Mouse (Mus musculus): ENCODE results near the gene Cep135. TPM values are rescaled to one million over a fixed set of nuclear protein-coding genes. Genes with fewer than 3 reads are reported as not detected.
A peak's percentile ranks its signal among the peaks of the same experiment; 100 is the strongest.

Gene Cep135
- polyA plus RNA-seq, 1 experiment from 2014 or later = 9.7 TPM

- no peaks in the 10 kb centered on the region for H3K4me1 ChIP-seq
- peaks cover 7% of the 10 kb centered on the region for H3K36me3 ChIP-seq
- H3K9me3 ChIP-seq = no peaks in the 10 kb centered on the region
- H3K4me2 ChIP-seq (replicated peaks) = no peak overlapping the region
- 67% methylated on average over 5 of the region's 5 CpGs for WGBS
- no peak overlapping the region for H3K4me3 ChIP-seq
- no peaks in the 10 kb centered on the region for H3K27me3 ChIP-seq
- ATAC-seq (ENCODE audit: low FRiP score, low read depth) = no peak
- no peak overlapping the region for H3K27ac ChIP-seq
- H3K9ac ChIP-seq = no peak overlapping the region
These were observed 62.7 kb downstream of the Cep135 start for GRCm38 (mm10) chr5:76651151-76651725.

- peak within 1 kb of the TSS; percentile 89 for H3K4me2 ChIP-seq (replicated peaks)
- H3K27ac ChIP-seq = 0 out of 2 replicates have a peak within 1 kb of the TSS, but pooled peaks have one; percentile 87
- H3K9me3 ChIP-seq = no peaks in the 10 kb centered on the region
- no peaks in the 10 kb centered on the region for H3K36me3 ChIP-seq
- WGBS = 85% methylated on average over 2 of the region's 2 CpGs
- H3K9ac ChIP-seq = peak within 1 kb of the TSS; percentile 93
- peak within 1 kb of the TSS; percentile 82 for H3K4me3 ChIP-seq
- ATAC-seq (ENCODE audit: low FRiP score, low read depth) = no peak
- H3K4me1 ChIP-seq = peaks cover 14% of the 10 kb centered on the region
- no peaks in the 10 kb centered on the region for H3K27me3 ChIP-seq
These were observed 67.7 kb downstream of the Cep135 start, which contains the start of gene C530008M17Rik for GRCm38 (mm10) chr5:76656212-76656611. Gene C530008M17Rik, plus strand, starts transcription at chr5:76656512.

- peak overlapping the region; percentile 93 for H3K9ac ChIP-seq
- peaks cover 22% of the 10 kb centered on the region for H3K4me1 ChIP-seq
- H3K27ac ChIP-seq = peak overlapping the region; percentile 87
- H3K36me3 ChIP-seq = no peaks in the 10 kb centered on the region
- H3K9me3 ChIP-seq = no peaks in the 10 kb centered on the region
- H3K4me3 ChIP-seq = peak overlapping the region; percentile 82
- peak; percentile 92 for ATAC-seq (ENCODE audit: low FRiP score, low read depth)
- no peaks in the 10 kb centered on the region for H3K27me3 ChIP-seq
- WGBS = 2% methylated on average over 46 of the region's 80 CpGs
- peak overlapping the region; percentile 89 for H3K4me2 ChIP-seq (replicated peaks)
These were observed 69.0 kb downstream of the Cep135 start for GRCm38 (mm10) chr5:76657245-76658083.

GRCm38 (mm10) chr5:76658084-76658934 is 69.8 kb downstream of the Cep135 start:
- H3K27me3 ChIP-seq = no peaks in the 10 kb centered on the region
- no peaks in the 10 kb centered on the region for H3K36me3 ChIP-seq
- peak overlapping the region; percentile 82 for H3K4me3 ChIP-seq
- under 1% methylated on average over 38 of the region's 38 CpGs for WGBS
- peak overlapping the region; percentile 87 for H3K27ac ChIP-seq
- H3K9ac ChIP-seq = peak overlapping the region; percentile 93
- peak overlapping the region; percentile 89 for H3K4me2 ChIP-seq (replicated peaks)
- H3K9me3 ChIP-seq = no peaks in the 10 kb centered on the region
- H3K4me1 ChIP-seq = peaks cover 22% of the 10 kb centered on the region
- ATAC-seq (ENCODE audit: low FRiP score, low read depth) = peak; percentile 62

GRCm38 (mm10) chr5:76659958-76660635 is 71.6 kb downstream of the Cep135 start:
- no peak overlapping the region for H3K9ac ChIP-seq
- no peaks in the 10 kb centered on the region for H3K36me3 ChIP-seq
- H3K9me3 ChIP-seq = no peaks in the 10 kb centered on the region
- H3K4me2 ChIP-seq (replicated peaks) = no peak overlapping the region
- H3K4me3 ChIP-seq = no peak overlapping the region
- no peak overlapping the region for H3K27ac ChIP-seq
- peaks cover 22% of the 10 kb centered on the region for H3K4me1 ChIP-seq
- ATAC-seq (ENCODE audit: low FRiP score, low read depth) = no peak
- H3K27me3 ChIP-seq = no peaks in the 10 kb centered on the region
- 85% methylated on average over 8 of the region's 8 CpGs for WGBS

GRCm38 (mm10) chr5:76661310-76661709 is 72.8 kb downstream of the Cep135 start:
- 55% methylated on average over 4 of the region's 4 CpGs for WGBS
- H3K27me3 ChIP-seq = no peaks in the 10 kb centered on the region
- peaks cover 22% of the 10 kb centered on the region for H3K4me1 ChIP-seq
- H3K9ac ChIP-seq = no peak overlapping the region
- no peak overlapping the region for H3K27ac ChIP-seq
- no peak overlapping the region for H3K4me3 ChIP-seq
- H3K36me3 ChIP-seq = no peaks in the 10 kb centered on the region
- H3K9me3 ChIP-seq = no peaks in the 10 kb centered on the region
- no peak for ATAC-seq (ENCODE audit: low FRiP score, low read depth)
- H3K4me2 ChIP-seq (replicated peaks) = no peak overlapping the region

GRCm38 (mm10) chr5:76664936-76665335 is 76.4 kb downstream of the Cep135 start:
- no peak overlapping the region for H3K27ac ChIP-seq
- H3K4me2 ChIP-seq (replicated peaks) = no peak overlapping the region
- H3K4me1 ChIP-seq = peaks cover 25% of the 10 kb centered on the region
- H3K27me3 ChIP-seq = no peaks in the 10 kb centered on the region
- no peaks in the 10 kb centered on the region for H3K9me3 ChIP-seq
- H3K9ac ChIP-seq = no peak overlapping the region
- no peak overlapping the region for H3K4me3 ChIP-seq
- no peak for ATAC-seq (ENCODE audit: low FRiP score, low read depth)
- 68% methylated on average over 7 of the region's 7 CpGs for WGBS
- H3K36me3 ChIP-seq = no peaks in the 10 kb centered on the region

GRCm38 (mm10) chr5:76665421-76665820 is 76.9 kb downstream of the Cep135 start:
- Histone ChIP-seq H3K27ac (no peak overlapping the region), H3K4me1 (peaks cover 20% of the 10 kb centered on the region)
- no peak for ATAC-seq (ENCODE audit: low FRiP score, low read depth)

GRCm38 (mm10) chr5:76666026-76666756 is 77.7 kb downstream of the Cep135 start:
- 65% methylated on average over 6 of the region's 6 CpGs for WGBS
- ATAC-seq (ENCODE audit: low FRiP score, low read depth) = no peak
- Histone ChIP-seq H3K4me3 (no peak overlapping the region), H3K9me3 (no peaks in the 10 kb centered on the region), H3K4me1 (peaks cover 18% of the 10 kb centered on the region), H3K36me3 (no peaks in the 10 kb centered on the region), H3K4me2 (replicated peaks) (no peak overlapping the region), H3K27me3 (no peaks in the 10 kb centered on the region), H3K9ac (no peak overlapping the region), H3K27ac (no peak overlapping the region)

More at GRCm38 (mm10) chr5:76665421-76665820, 76.9 kb downstream of the Cep135 start:
- Histone ChIP-seq H3K4me3 (no peak overlapping the region), H3K36me3 (no peaks in the 10 kb centered on the region), H3K9ac (no peak overlapping the region), H3K9me3 (no peaks in the 10 kb centered on the region), H3K27me3 (no peaks in the 10 kb centered on the region), H3K4me2 (replicated peaks) (no peak overlapping the region)
- 22% methylated on average over 7 of the region's 7 CpGs for WGBS

- Histone ChIP-seq H3K9ac (no peak overlapping the region), H3K36me3 (no peaks in the 10 kb centered on the region), H3K4me1 (peaks cover 10% of the 10 kb centered on the region), H3K27me3 (no peaks in the 10 kb centered on the region), H3K27ac (no peak overlapping the region), H3K4me3 (no peak overlapping the region), H3K9me3 (no peaks in the 10 kb centered on the region), H3K4me2 (replicated peaks) (no peak overlapping the region)
- 0 out of 2 replicates have a peak, but pooled peaks have one; percentile 28 for ATAC-seq (ENCODE audit: low FRiP score, low read depth)
- WGBS = 58% methylated on average over 5 of the region's 5 CpGs
These were observed 79.6 kb downstream of the Cep135 start for GRCm38 (mm10) chr5:76668118-76668517.

- Histone ChIP-seq H3K27me3 (no peaks in the 10 kb centered on the region), H3K4me1 (peaks cover 10% of the 10 kb centered on the region), H3K4me2 (replicated peaks) (no peak overlapping the region), H3K36me3 (no peaks in the 10 kb centered on the region), H3K9me3 (no peaks in the 10 kb centered on the region), H3K4me3 (no peak overlapping the region), H3K27ac (no peak overlapping the region), H3K9ac (no peak overlapping the region)
- WGBS = 24% methylated on average over 5 of the region's 5 CpGs
- ATAC-seq (ENCODE audit: low FRiP score, low read depth) = no peak; the same call in 1 of the 2 replicates
These were observed 80.0 kb downstream of the Cep135 start for GRCm38 (mm10) chr5:76668547-76668946.

All from limb, embryonic 13.5 days (tissue).